Mouse (Mus musculus): ENCODE results near the gene Rassf7. TPM values are rescaled to one million over a fixed set of nuclear protein-coding genes. Genes with fewer than 3 reads are reported as not detected.

Rassf7 gene
- polyA plus RNA-seq, 1 experiment from 2014 or later = 84.2 TPM

GRCm38 (mm10) chr7:141217343-141218013, 1.8 kb downstream of the Rassf7 start:
- Histone ChIP-seq H3K4me3 (ENCODE audit: low read depth, low read length) (peak overlapping the region; percentile 60), H3K4me1 (replicated peaks; ENCODE audit: control insufficient read depth, insufficient read depth) (peaks cover 12% of the 10 kb centered on the region), H3K9me3 (ENCODE audit: control insufficient read depth, low read length) (no peaks in the 10 kb centered on the region), H3K9ac (ENCODE audit: low read length) (peak overlapping the region; percentile 43), H3K27me3 (ENCODE audit: control insufficient read depth, insufficient read depth, low read length) (no peaks in the 10 kb centered on the region), H3K36me3 (ENCODE audit: control insufficient read depth, insufficient read depth, low read length) (no peaks in the 10 kb centered on the region), H3K27ac (replicated peaks) (peak overlapping the region; percentile 26), H3K4me2 (replicated peaks; ENCODE audit: low read depth) (peak overlapping the region; percentile 95)
- no peak for TF ChIP-seq CTCF (IDR thresholded peaks at IDR 0.05; ENCODE audit: low read depth)
- TF ChIP-seq EP300 (optimal IDR thresholded peaks at IDR 0.05) = no peak
- no peak for ATAC-seq (ENCODE audit: low FRiP score, low TSS enrichment)
- DNase-seq (ENCODE audit: low spot score) = no peak
- 74% methylated on average over 17 of the region's 17 CpGs for WGBS

GRCm38 (mm10) chr7:141218141-141218540, 2.5 kb downstream of the Rassf7 start:
- Histone ChIP-seq H3K27me3 (ENCODE audit: control insufficient read depth, insufficient read depth, low read length) (no peaks in the 10 kb centered on the region), H3K27ac (replicated peaks) (peak overlapping the region; percentile 26), H3K4me3 (ENCODE audit: low read depth, low read length) (peak overlapping the region; percentile 60; the same call in 1 of the 2 replicates), H3K36me3 (ENCODE audit: control insufficient read depth, insufficient read depth, low read length) (no peaks in the 10 kb centered on the region), H3K4me1 (replicated peaks; ENCODE audit: control insufficient read depth, insufficient read depth) (peaks cover 15% of the 10 kb centered on the region), H3K4me2 (replicated peaks; ENCODE audit: low read depth) (peak overlapping the region; percentile 95), H3K9me3 (ENCODE audit: control insufficient read depth, low read length) (no peaks in the 10 kb centered on the region), H3K9ac (ENCODE audit: low read length) (peak overlapping the region; percentile 45; the same call in 1 of the 2 replicates)
- TF ChIP-seq CTCF (IDR thresholded peaks at IDR 0.05; ENCODE audit: low read depth) (no peak), EP300 (optimal IDR thresholded peaks at IDR 0.05) (no peak)
- DNase-seq (ENCODE audit: low spot score) (no peak), ATAC-seq (ENCODE audit: low FRiP score, low TSS enrichment) (no peak)
- WGBS = 33% methylated on average over 3 of the region's 3 CpGs

GRCm38 (mm10) chr7:141218557-141219133, 3.0 kb downstream of the Rassf7 start:
- H3K4me1 ChIP-seq (replicated peaks; ENCODE audit: control insufficient read depth, insufficient read depth) = peaks cover 15% of the 10 kb centered on the region
- 56% methylated on average over 5 of the region's 5 CpGs for WGBS
- TF ChIP-seq EP300 (optimal IDR thresholded peaks at IDR 0.05) (no peak), CTCF (IDR thresholded peaks at IDR 0.05; ENCODE audit: low read depth) (no peak)
- peak overlapping the region; percentile 45; the same call in 1 of the 2 replicates for H3K9ac ChIP-seq (ENCODE audit: low read length)
- no peaks in the 10 kb centered on the region for H3K36me3 ChIP-seq (ENCODE audit: control insufficient read depth, insufficient read depth, low read length)
- H3K27ac ChIP-seq (replicated peaks) = peak overlapping the region; percentile 26
- ATAC-seq (ENCODE audit: low FRiP score, low TSS enrichment) (no peak), DNase-seq (ENCODE audit: low spot score) (peak; percentile 53)
- H3K27me3 ChIP-seq (ENCODE audit: control insufficient read depth, insufficient read depth, low read length) = no peaks in the 10 kb centered on the region
- H3K4me2 ChIP-seq (replicated peaks; ENCODE audit: low read depth) = peak overlapping the region; percentile 95
- H3K9me3 ChIP-seq (ENCODE audit: control insufficient read depth, low read length) = no peaks in the 10 kb centered on the region
- peak overlapping the region; percentile 60; the same call in 1 of the 2 replicates for H3K4me3 ChIP-seq (ENCODE audit: low read depth, low read length)

GRCm38 (mm10) chr7:141219558-141220099, 4.0 kb downstream of the Rassf7 start:
- H3K4me3 ChIP-seq (ENCODE audit: low read depth, low read length) = no peak overlapping the region
- DNase-seq (ENCODE audit: low spot score) = no peak
- no peaks in the 10 kb centered on the region for H3K36me3 ChIP-seq (ENCODE audit: control insufficient read depth, insufficient read depth, low read length)
- no peak overlapping the region; the same call in 1 of the 2 replicates for H3K4me2 ChIP-seq (replicated peaks; ENCODE audit: low read depth)
- H3K9ac ChIP-seq (ENCODE audit: low read length) = no peak overlapping the region
- peaks cover 15% of the 10 kb centered on the region for H3K4me1 ChIP-seq (replicated peaks; ENCODE audit: control insufficient read depth, insufficient read depth)
- ATAC-seq (ENCODE audit: low FRiP score, low TSS enrichment) = no peak
- H3K27ac ChIP-seq (replicated peaks) = peak overlapping the region; percentile 26
- TF ChIP-seq EP300 (optimal IDR thresholded peaks at IDR 0.05) (no peak), CTCF (IDR thresholded peaks at IDR 0.05; ENCODE audit: low read depth) (no peak)
- no peaks in the 10 kb centered on the region for H3K9me3 ChIP-seq (ENCODE audit: control insufficient read depth, low read length)
- H3K27me3 ChIP-seq (ENCODE audit: control insufficient read depth, insufficient read depth, low read length) = no peaks in the 10 kb centered on the region
- WGBS = 71% methylated on average over 1 of the region's 1 CpGs

- Histone ChIP-seq H3K27ac (replicated peaks) (peak overlapping the region; percentile 86), H3K27me3 (ENCODE audit: control insufficient read depth, insufficient read depth, low read length) (no peaks in the 10 kb centered on the region), H3K9me3 (ENCODE audit: control insufficient read depth, low read length) (no peaks in the 10 kb centered on the region), H3K4me3 (ENCODE audit: low read depth, low read length) (no peak overlapping the region; the same call in 1 of the 2 replicates), H3K36me3 (ENCODE audit: control insufficient read depth, insufficient read depth, low read length) (no peaks in the 10 kb centered on the region), H3K9ac (ENCODE audit: low read length) (peak overlapping the region; percentile 18), H3K4me1 (replicated peaks; ENCODE audit: control insufficient read depth, insufficient read depth) (peaks cover 15% of the 10 kb centered on the region), H3K4me2 (replicated peaks; ENCODE audit: low read depth) (peak overlapping the region; percentile 98)
- TF ChIP-seq EP300 (optimal IDR thresholded peaks at IDR 0.05) = no peak
- TF ChIP-seq CTCF (IDR thresholded peaks at IDR 0.05; ENCODE audit: low read depth) = no peak
- WGBS = 51% methylated on average over 1 of the region's 1 CpGs
- DNase-seq (ENCODE audit: low spot score) (no peak), ATAC-seq (ENCODE audit: low FRiP score, low TSS enrichment) (no peak)
Observed at GRCm38 (mm10) chr7:141220377-141220776, 4.7 kb downstream of the Rassf7 start.
